Mouse (Mus musculus) lung, postnatal 4 days (tissue): Measurements from ENCODE around the gene Agfg2.

Source experiments
- DNase-seq, 2 experiments: peaks; one replicate each; pipeline ENCODE4 v3.0.0; 2021

Agfg2 gene

GRCm38 (mm10) chr5:137684294-137685123, at the start of gene Agfg2:
Gene Agfg2, minus strand, starts transcription at chr5:137684726.
- peak; percentile 98 to 100 for DNase-seq

- DNase-seq: no peak
Observed at GRCm38 (mm10) chr5:137733638-137734288, 49.2 kb upstream of the Agfg2 start.

- DNase-seq: no peak
Observed at GRCm38 (mm10) chr5:137726767-137727166, 42.2 kb upstream of the Agfg2 start.

- DNase-seq: no peak
Observed at GRCm38 (mm10) chr5:137723840-137724239, 39.3 kb upstream of the Agfg2 start.

- peak in 1 of 2 experiments; percentile 50 for DNase-seq
Observed at GRCm38 (mm10) chr5:137720558-137721164, 36.1 kb upstream of the Agfg2 start.

GRCm38 (mm10) chr5:137719088-137719487, 34.6 kb upstream of the Agfg2 start:
- no peak for DNase-seq

GRCm38 (mm10) chr5:137718020-137718790, 33.7 kb upstream of the Agfg2 start:
- no peak for DNase-seq

GRCm38 (mm10) chr5:137715685-137716084, 31.2 kb upstream of the Agfg2 start:
- no peak for DNase-seq

GRCm38 (mm10) chr5:137713454-137713853, 28.9 kb upstream of the Agfg2 start:
- no peak for DNase-seq

- DNase-seq: peak; percentile 89 to 93
Observed at GRCm38 (mm10) chr5:137706913-137707633, 22.5 kb upstream of the Agfg2 start.

- DNase-seq: no peak
Observed at GRCm38 (mm10) chr5:137705242-137705641, 20.7 kb upstream of the Agfg2 start.

- DNase-seq: no peak
Observed at GRCm38 (mm10) chr5:137699850-137700249, 15.3 kb upstream of the Agfg2 start.

- no peak for DNase-seq
Observed at GRCm38 (mm10) chr5:137699080-137699479, 14.6 kb upstream of the Agfg2 start.

- DNase-seq: no peak
Observed at GRCm38 (mm10) chr5:137695930-137696329, 11.4 kb upstream of the Agfg2 start.

GRCm38 (mm10) chr5:137694796-137695195, 10.3 kb upstream of the Agfg2 start:
- DNase-seq: no peak

GRCm38 (mm10) chr5:137691881-137692280, 7.4 kb upstream of the Agfg2 start:
- no peak for DNase-seq

GRCm38 (mm10) chr5:137690531-137690930, 6.0 kb upstream of the Agfg2 start:
- no peak for DNase-seq

GRCm38 (mm10) chr5:137689974-137690373, 5.4 kb upstream of the Agfg2 start:
- DNase-seq: no peak

- no peak for DNase-seq
Observed at GRCm38 (mm10) chr5:137686127-137686790, 1.7 kb upstream of the Agfg2 start.

GRCm38 (mm10) chr5:137685653-137686052, 1.1 kb upstream of the Agfg2 start:
- DNase-seq: no peak

GRCm38 (mm10) chr5:137683388-137684293, 885 bp downstream of the Agfg2 start:
- DNase-seq: no peak
